Mouse (Mus musculus) heart, embryonic 14.5 days (tissue): ENCODE results near the gene Atp5e. TPM values are rescaled to one million over a fixed set of nuclear protein-coding genes. Genes with fewer than 3 reads are reported as not detected.
A peak's percentile ranks its signal among the peaks of the same experiment; 100 is the strongest.

Source experiments
- ATAC-seq: fragments of 200-750 bp; cut with Nextera tagmentation; 2 replicates; pipeline ENCODE4 v1.8.0; 2017; ENCODE audit warnings: low read depth, moderate TSS enrichment; ENCODE audit not compliant: insufficient number of reproducible peaks, insufficient read depth, low FRiP score
- H3K27ac ChIP-seq, 2 experiments: fragments of 200-500 bp in 1 of 2; fragments of 300-500 bp in 1 of 2; sonication (generic) in 1 of 2; replicated peaks in 1 of 2; 2 replicates each; pipeline ENCODE4 v1.5.1; 2012 to 2014; ENCODE audit warnings: low read depth in 2 of 2, low read length in 2 of 2, control low read depth in 1 of 2, mild to moderate bottlenecking in 1 of 2, mixed read lengths in 1 of 2; ENCODE audit not compliant: control insufficient read depth in 1 of 2, insufficient read depth in 1 of 2
- H3K27me3 ChIP-seq: fragments of 300-500 bp; sonication (generic); 2 replicates; pipeline ENCODE4 v1.6.1; 2014; ENCODE audit warnings: mild to moderate bottlenecking, low read length, control low read depth; ENCODE audit not compliant: control insufficient read depth, insufficient read depth
- H3K36me3 ChIP-seq: fragments of 300-500 bp; sonication (generic); 2 replicates; pipeline ENCODE4 v1.6.1; 2014; ENCODE audit warnings: mild to moderate bottlenecking, control low read depth, low read length, mixed read lengths; ENCODE audit not compliant: control insufficient read depth, insufficient read depth
- H3K4me1 ChIP-seq, 2 experiments: fragments of 200-500 bp in 1 of 2; fragments of 300-500 bp in 1 of 2; sonication (generic) in 1 of 2; 2 replicates each; pipeline ENCODE4 v1.6.1; 2012 to 2014; ENCODE audit warnings: low read length in 2 of 2, control low read depth in 1 of 2, mixed read lengths in 1 of 2; ENCODE audit not compliant: control insufficient read depth in 2 of 2, insufficient read depth in 2 of 2
- H3K4me2 ChIP-seq: fragments of 300-500 bp; sonication (generic); 2 replicates; pipeline ENCODE4 v1.6.1; 2014; ENCODE audit warnings: mild to moderate bottlenecking, low read length
- H3K4me3 ChIP-seq, 2 experiments: fragments of 200-500 bp in 1 of 2; fragments of 300-500 bp in 1 of 2; sonication (generic) in 1 of 2; 2 replicates each; pipeline ENCODE4 v1.5.1; 2012 to 2014; ENCODE audit warnings: low read length in 2 of 2, mild to moderate bottlenecking in 2 of 2, control low read depth in 1 of 2, low read depth in 1 of 2, moderate library complexity in 1 of 2; ENCODE audit not compliant: control insufficient read depth in 1 of 2, insufficient read depth in 1 of 2
- H3K9ac ChIP-seq: fragments of 300-500 bp; sonication (generic); 2 replicates; pipeline ENCODE4 v1.6.1; 2014; ENCODE audit warnings: mild to moderate bottlenecking, low read length
- H3K9me3 ChIP-seq: fragments of 300-500 bp; sonication (generic); 2 replicates; pipeline ENCODE4 v1.6.1; 2016; ENCODE audit warnings: low read length, control low read depth; ENCODE audit not compliant: control insufficient read depth
- WGBS: fragments of 180-500 bp; shearing (Covaris S2); extraction: QIAGEN DNeasy Blood & Tissue Kit; methylation state at CpG from one replicate; pipeline ENCODE4 v1.1.7; 2014; 5-methylcytosine and 5-hydroxymethylcytosine counted together
- polyA plus RNA-seq: library from polyadenylated mRNA; unstranded; fragments of >200 nt; fragmentation: Nextera tagmentation; extraction: Ambion mirVana; gene quantifications from 2 replicates; pipeline ENCODE4 v1.2.1, GENCODE M21; 2014

The Atp5e gene
- polyA plus RNA-seq = 1,324 and 1,420 TPM in 2 replicates

DNA sequence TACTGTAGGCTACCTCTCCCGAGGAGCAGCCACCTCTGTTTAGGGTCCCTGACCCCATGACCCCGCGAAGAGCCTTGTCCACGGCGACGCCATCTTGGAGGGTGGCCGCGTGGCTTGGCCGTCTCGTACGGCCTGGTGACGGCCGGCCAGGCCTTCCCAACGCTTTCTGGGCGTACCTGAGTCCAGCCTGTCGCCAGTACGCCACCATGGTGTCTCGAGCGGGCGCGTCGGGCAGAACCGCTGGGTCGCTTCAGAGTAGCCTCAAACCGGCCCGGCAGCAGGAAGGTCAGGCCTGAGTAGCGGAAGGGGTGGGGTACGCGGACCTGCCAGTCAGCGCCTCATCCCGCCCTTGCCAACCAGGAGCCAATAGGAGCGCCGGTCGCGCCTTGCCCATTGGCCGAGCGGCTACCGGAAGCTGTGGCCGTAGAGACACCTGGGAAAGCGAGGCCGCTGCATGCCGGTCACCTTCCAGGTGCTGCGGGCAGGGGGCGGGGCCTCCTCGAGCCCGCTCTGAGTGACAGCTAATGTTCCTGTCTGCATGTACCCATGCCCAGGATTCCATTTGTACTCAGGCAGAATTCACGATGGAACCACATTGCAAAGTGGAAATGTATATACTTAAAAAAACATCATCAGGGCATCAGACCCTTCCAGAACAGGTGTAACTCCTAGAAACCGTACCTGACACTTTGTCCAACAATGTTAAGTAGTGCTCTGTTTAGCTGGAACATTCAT is at the start of gene Atp5e:
Gene Atp5e (minus strand): TSS at position 317 of the 735 bp plus-strand sequence.
- H3K9me3 ChIP-seq = no peaks in the 10 kb centered on the region
- H3K36me3 ChIP-seq = peaks cover 78% of the 10 kb centered on the region
- peak; percentile 99 for ATAC-seq
- WGBS = 2% methylated on average over 48 of the region's 48 CpGs
- no peaks in the 10 kb centered on the region for H3K27me3 ChIP-seq
- peak within 1 kb of the TSS; percentile 85 for H3K9ac ChIP-seq
- H3K27ac ChIP-seq = peak within 1 kb of the TSS; percentile 76 to 77
- H3K4me3 ChIP-seq = peak within 1 kb of the TSS; percentile 78 to 84
- H3K4me1 ChIP-seq = peaks cover 2 to 5% of the 10 kb centered on the region in 2 experiments; a peak in 2 of 4 replicates
- H3K4me2 ChIP-seq = peak within 1 kb of the TSS; percentile 97

DNA sequence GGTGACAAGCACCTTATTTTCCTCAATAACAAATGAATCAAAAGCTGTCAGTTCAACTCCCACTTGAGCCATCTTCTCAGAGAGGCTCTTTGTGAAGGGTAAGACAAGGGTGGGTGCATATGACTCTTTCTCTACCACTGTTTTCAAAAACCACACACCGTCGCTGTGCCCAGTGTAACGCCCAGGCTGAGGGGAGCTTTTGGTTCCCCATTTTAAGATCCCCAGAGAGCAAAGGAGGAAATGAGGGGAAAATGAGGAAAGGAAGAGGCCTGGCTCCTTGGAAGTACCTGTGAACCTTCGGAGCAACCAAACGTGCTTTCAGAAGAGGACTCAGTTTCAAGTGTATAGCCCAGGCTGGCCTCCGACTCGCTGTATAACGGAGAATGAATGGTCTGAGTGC is 45.9 kb upstream of the Atp5e start:
- H3K36me3 ChIP-seq = no peaks in the 10 kb centered on the region
- H3K27ac ChIP-seq = no peak overlapping the region
- H3K4me2 ChIP-seq = no peak overlapping the region
- no peaks in the 10 kb centered on the region for H3K9me3 ChIP-seq
- H3K4me1 ChIP-seq = no peaks in the 10 kb centered on the region
- H3K9ac ChIP-seq = no peak overlapping the region
- WGBS = 90% methylated on average over 8 of the region's 8 CpGs
- no peaks in the 10 kb centered on the region for H3K27me3 ChIP-seq
- ATAC-seq = no peak
- H3K4me3 ChIP-seq = no peak overlapping the region

DNA sequence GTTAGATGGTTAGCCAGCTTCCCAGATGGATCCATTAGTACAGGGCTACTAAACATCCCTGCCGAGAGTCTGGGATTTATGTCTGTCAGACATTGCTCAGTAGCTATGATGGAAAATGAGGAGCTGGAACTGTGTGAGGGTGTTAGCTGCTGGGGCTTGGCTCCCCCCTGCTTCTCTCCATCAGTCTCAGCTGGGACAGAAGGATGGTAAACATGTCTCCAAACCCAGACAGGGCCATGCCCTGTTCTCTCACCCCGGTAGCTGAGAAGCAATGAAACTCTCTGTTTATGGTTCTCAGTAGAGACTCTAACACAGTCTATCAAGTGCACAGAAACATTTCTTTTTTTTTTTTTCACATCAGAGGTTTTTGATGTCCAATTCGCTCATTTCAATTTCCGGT is 44.1 kb upstream of the Atp5e start:
- Histone ChIP-seq H3K4me1 (no peaks in the 10 kb centered on the region; a peak in 1 of 4 replicates), H3K4me3 (no peak overlapping the region), H3K4me2 (no peak overlapping the region), H3K9ac (no peak overlapping the region), H3K27ac (no peak overlapping the region), H3K27me3 (no peaks in the 10 kb centered on the region), H3K9me3 (no peaks in the 10 kb centered on the region), H3K36me3 (no peaks in the 10 kb centered on the region)
- ATAC-seq = no peak
- 88% methylated on average over 4 of the region's 4 CpGs for WGBS

DNA sequence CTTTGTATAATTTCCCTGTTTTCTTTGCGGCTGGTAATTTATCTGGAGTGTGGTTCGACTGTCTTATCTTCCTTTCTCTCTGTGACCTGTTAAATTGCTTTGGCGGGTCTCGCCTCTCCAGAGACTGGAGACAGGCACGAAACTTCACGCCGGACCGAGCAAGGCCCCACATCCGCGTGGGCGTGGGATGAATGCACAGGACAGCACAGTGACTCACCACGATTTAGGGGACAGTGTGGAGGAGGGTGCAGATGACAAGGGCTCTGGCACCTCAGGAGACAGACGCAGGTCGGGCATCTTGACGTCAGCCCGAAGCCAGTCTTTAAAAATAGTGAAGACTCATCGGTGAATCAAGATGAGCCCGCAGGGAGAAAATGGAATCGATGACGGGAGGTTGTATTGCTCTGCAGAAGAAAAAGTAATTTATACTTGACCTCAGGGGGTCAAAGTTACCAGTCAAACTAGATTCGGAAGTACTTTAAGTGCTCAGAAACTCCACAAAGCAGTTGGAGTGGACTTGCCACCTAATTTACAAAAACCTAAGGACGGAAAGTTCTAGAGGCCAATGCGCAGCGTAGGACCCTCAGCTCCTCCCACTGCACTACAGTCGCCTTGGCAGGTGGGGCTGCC is 39.0 kb upstream of the Atp5e start:
- peak overlapping the region; percentile 48 for H3K4me2 ChIP-seq
- WGBS = 52% methylated on average over 25 of the region's 25 CpGs
- H3K27ac ChIP-seq = no peak overlapping the region
- no peaks in the 10 kb centered on the region for H3K9me3 ChIP-seq
- H3K36me3 ChIP-seq = no peaks in the 10 kb centered on the region
- H3K27me3 ChIP-seq = no peaks in the 10 kb centered on the region
- no peak for ATAC-seq
- H3K4me1 ChIP-seq = peaks cover 5 to 7% of the 10 kb centered on the region in 2 experiments; a peak in 3 of 4 replicates
- 0 out of 2 replicates have a peak overlapping the region, but pooled peaks have one; percentile 8 for H3K9ac ChIP-seq
- H3K4me3 ChIP-seq = no peak overlapping the region

- 49% methylated on average over 5 of the region's 5 CpGs for WGBS
These were observed 38.4 kb upstream of the Atp5e start for GRCm38 (mm10) chr2:174502321-174502720.

GRCm38 (mm10) chr2:174501517-174501916 is 37.6 kb upstream of the Atp5e start:
- Histone ChIP-seq H3K9ac (no peak overlapping the region), H3K36me3 (no peaks in the 10 kb centered on the region), H3K27ac (no peak overlapping the region), H3K4me2 (no peak overlapping the region), H3K4me3 (no peak overlapping the region), H3K9me3 (no peaks in the 10 kb centered on the region), H3K27me3 (no peaks in the 10 kb centered on the region), H3K4me1 (peaks cover 5 to 7% of the 10 kb centered on the region in 2 experiments; a peak in 3 of 4 replicates)
- ATAC-seq = no peak
- 83% methylated on average over 8 of the region's 8 CpGs for WGBS

More at GRCm38 (mm10) chr2:174502321-174502720, 38.4 kb upstream of the Atp5e start:
- ATAC-seq = no peak
- Histone ChIP-seq H3K27me3 (no peaks in the 10 kb centered on the region), H3K36me3 (no peaks in the 10 kb centered on the region), H3K4me3 (no peak overlapping the region), H3K9ac (no peak overlapping the region), H3K4me1 (peaks cover 5 to 7% of the 10 kb centered on the region in 2 experiments; a peak in 3 of 4 replicates), H3K27ac (no peak overlapping the region), H3K9me3 (no peaks in the 10 kb centered on the region), H3K4me2 (peak overlapping the region; percentile 48)

- peaks cover 5 to 7% of the 10 kb centered on the region in 2 experiments; a peak in 3 of 4 replicates for H3K4me1 ChIP-seq
- no peak overlapping the region for H3K4me3 ChIP-seq
- H3K9me3 ChIP-seq = no peaks in the 10 kb centered on the region
- no peaks in the 10 kb centered on the region for H3K36me3 ChIP-seq
- no peak overlapping the region for H3K9ac ChIP-seq
- no peak overlapping the region for H3K27ac ChIP-seq
- H3K4me2 ChIP-seq = no peak overlapping the region
- ATAC-seq = no peak
- H3K27me3 ChIP-seq = no peaks in the 10 kb centered on the region
- WGBS = 89% methylated on average over 14 of the region's 14 CpGs
These were observed 37.1 kb upstream of the Atp5e start for GRCm38 (mm10) chr2:174500814-174501503.
